Mouse (Mus musculus): ENCODE results near the gene Dennd6b. TPM values are rescaled to one million over a fixed set of nuclear protein-coding genes. Genes with fewer than 3 reads are reported as not detected.

Gene Dennd6b
- polyA plus RNA-seq, 1 experiment from 2014 or later: 54.6 TPM

GRCm38 (mm10) chr15:89209886-89210761 is 13.8 kb upstream of the Dennd6b start:
- ATAC-seq (ENCODE audit: low FRiP score): no peak
- Histone ChIP-seq H3K4me1 (peaks cover 24% of the 10 kb centered on the region), H3K36me3 (no peaks in the 10 kb centered on the region), H3K9me3 (replicated peaks) (no peaks in the 10 kb centered on the region), H3K4me2 (replicated peaks) (peak overlapping the region; percentile 50), H3K4me3 (peak overlapping the region; percentile 25), H3K27ac (peak overlapping the region; percentile 86), H3K9ac (peak overlapping the region; percentile 50), H3K27me3 (no peaks in the 10 kb centered on the region)
- WGBS: 22% methylated on average over 22 of the region's 22 CpGs

GRCm38 (mm10) chr15:89207457-89207856 is 11.2 kb upstream of the Dennd6b start:
- H3K36me3 ChIP-seq: no peaks in the 10 kb centered on the region
- H3K4me2 ChIP-seq (replicated peaks): no peak overlapping the region
- H3K27ac ChIP-seq: no peak overlapping the region
- no peak for ATAC-seq (ENCODE audit: low FRiP score)
- 91% methylated on average over 4 of the region's 4 CpGs for WGBS
- no peaks in the 10 kb centered on the region for H3K27me3 ChIP-seq
- peaks cover 13% of the 10 kb centered on the region for H3K9me3 ChIP-seq (replicated peaks)
- peaks cover 5% of the 10 kb centered on the region for H3K4me1 ChIP-seq
- no peak overlapping the region for H3K9ac ChIP-seq
- no peak overlapping the region for H3K4me3 ChIP-seq

GRCm38 (mm10) chr15:89197056-89197455 is 760 bp upstream of the Dennd6b start:
- Histone ChIP-seq H3K27ac (peak overlapping the region; percentile 98), H3K4me2 (replicated peaks) (peak overlapping the region; percentile 71), H3K36me3 (no peaks in the 10 kb centered on the region), H3K27me3 (no peaks in the 10 kb centered on the region), H3K9ac (peak overlapping the region; percentile 98), H3K4me1 (peaks cover 16% of the 10 kb centered on the region), H3K9me3 (replicated peaks) (peaks cover 1% of the 10 kb centered on the region; the same call in 1 of the 2 replicates), H3K4me3 (peak overlapping the region; percentile 79)
- ATAC-seq (ENCODE audit: low FRiP score): no peak
- 70% methylated on average over 15 of the region's 15 CpGs for WGBS

- Histone ChIP-seq H3K27ac (peak overlapping the region; percentile 98), H3K4me2 (replicated peaks) (peak overlapping the region; percentile 71), H3K4me1 (peaks cover 16% of the 10 kb centered on the region), H3K27me3 (no peaks in the 10 kb centered on the region), H3K36me3 (peaks cover 6% of the 10 kb centered on the region; the same call in 1 of the 2 replicates), H3K9ac (peak overlapping the region; percentile 98), H3K4me3 (peak overlapping the region; percentile 79), H3K9me3 (replicated peaks) (no peaks in the 10 kb centered on the region)
- peak; percentile 94 for ATAC-seq (ENCODE audit: low FRiP score)
- 1% methylated on average over 24 of the region's 25 CpGs for WGBS
These were observed 495 bp downstream of the Dennd6b start for GRCm38 (mm10) chr15:89195690-89196312.

GRCm38 (mm10) chr15:89195261-89195681 is 1.0 kb downstream of the Dennd6b start:
- 28% methylated on average over 6 of the region's 6 CpGs for WGBS

GRCm38 (mm10) chr15:89184937-89185227 is 11.4 kb downstream of the Dennd6b start:
- 85% methylated on average over 5 of the region's 5 CpGs for WGBS

More at GRCm38 (mm10) chr15:89195261-89195681, 1.0 kb downstream of the Dennd6b start:
- Histone ChIP-seq H3K36me3 (peaks cover 10% of the 10 kb centered on the region; the same call in 1 of the 2 replicates), H3K27ac (peak overlapping the region; percentile 98), H3K4me3 (peak overlapping the region; percentile 79), H3K27me3 (no peaks in the 10 kb centered on the region), H3K9ac (peak overlapping the region; percentile 98), H3K9me3 (replicated peaks) (no peaks in the 10 kb centered on the region), H3K4me2 (replicated peaks) (peak overlapping the region; percentile 71), H3K4me1 (peaks cover 16% of the 10 kb centered on the region)
- no peak for ATAC-seq (ENCODE audit: low FRiP score)

GRCm38 (mm10) chr15:89184141-89184936 is 12.0 kb downstream of the Dennd6b start:
- H3K4me3 ChIP-seq: no peak overlapping the region
- no peak overlapping the region for H3K4me2 ChIP-seq (replicated peaks)
- H3K27me3 ChIP-seq: no peaks in the 10 kb centered on the region
- no peaks in the 10 kb centered on the region for H3K9me3 ChIP-seq (replicated peaks)
- 47% methylated on average over 5 of the region's 5 CpGs for WGBS
- 0 out of 2 replicates have a peak overlapping the region, but pooled peaks have one; percentile 23 for H3K27ac ChIP-seq
- H3K9ac ChIP-seq: no peak overlapping the region
- H3K4me1 ChIP-seq: peaks cover 29% of the 10 kb centered on the region
- H3K36me3 ChIP-seq: peaks cover 47% of the 10 kb centered on the region
- ATAC-seq (ENCODE audit: low FRiP score): no peak

More at GRCm38 (mm10) chr15:89184937-89185227, 11.4 kb downstream of the Dennd6b start:
- no peaks in the 10 kb centered on the region for H3K27me3 ChIP-seq
- H3K9ac ChIP-seq: no peak overlapping the region
- ATAC-seq (ENCODE audit: low FRiP score): no peak
- peaks cover 24% of the 10 kb centered on the region for H3K4me1 ChIP-seq
- H3K9me3 ChIP-seq (replicated peaks): no peaks in the 10 kb centered on the region
- peaks cover 50% of the 10 kb centered on the region for H3K36me3 ChIP-seq
- H3K4me2 ChIP-seq (replicated peaks): no peak overlapping the region
- no peak overlapping the region for H3K4me3 ChIP-seq
- no peak overlapping the region for H3K27ac ChIP-seq

- Histone ChIP-seq H3K27me3 (no peaks in the 10 kb centered on the region), H3K36me3 (peaks cover 32% of the 10 kb centered on the region), H3K9ac (no peak overlapping the region), H3K9me3 (replicated peaks) (no peaks in the 10 kb centered on the region), H3K27ac (no peak overlapping the region), H3K4me3 (no peak overlapping the region), H3K4me1 (peaks cover 44% of the 10 kb centered on the region), H3K4me2 (replicated peaks) (no peak overlapping the region)
- 82% methylated on average over 5 of the region's 5 CpGs for WGBS
- ATAC-seq (ENCODE audit: low FRiP score): no peak
These were observed 13.5 kb downstream of the Dennd6b start for GRCm38 (mm10) chr15:89182842-89183241.

GRCm38 (mm10) chr15:89182328-89182741 is 14.0 kb downstream of the Dennd6b start:
- no peak for ATAC-seq (ENCODE audit: low FRiP score)
- peaks cover 26% of the 10 kb centered on the region for H3K36me3 ChIP-seq
- no peak overlapping the region for H3K4me3 ChIP-seq
- no peak overlapping the region for H3K9ac ChIP-seq
- 49% methylated on average over 6 of the region's 6 CpGs for WGBS
- H3K4me1 ChIP-seq: peaks cover 49% of the 10 kb centered on the region
- no peaks in the 10 kb centered on the region for H3K9me3 ChIP-seq (replicated peaks)
- H3K27me3 ChIP-seq: no peaks in the 10 kb centered on the region
- H3K27ac ChIP-seq: 0 out of 2 replicates have a peak overlapping the region, but pooled peaks have one; percentile 35
- H3K4me2 ChIP-seq (replicated peaks): no peak overlapping the region

- no peak overlapping the region for H3K4me3 ChIP-seq
These were observed 14.6 kb downstream of the Dennd6b start for GRCm38 (mm10) chr15:89181561-89182270.

GRCm38 (mm10) chr15:89180571-89181229 is 15.6 kb downstream of the Dennd6b start, which contains the start of gene Plxnb2:
TSS of gene Plxnb2 (minus strand) at chr15:89180788.
- Histone ChIP-seq H3K27me3 (no peaks in the 10 kb centered on the region), H3K4me3 (peak within 1 kb of the TSS; percentile 80), H3K36me3 (peaks cover 10% of the 10 kb centered on the region), H3K4me2 (replicated peaks) (peak within 1 kb of the TSS; percentile 93), H3K9ac (peak within 1 kb of the TSS; percentile 95), H3K27ac (peak within 1 kb of the TSS; percentile 96), H3K4me1 (peaks cover 64% of the 10 kb centered on the region), H3K9me3 (replicated peaks) (no peaks in the 10 kb centered on the region)
- WGBS: under 1% methylated on average over 65 of the region's 72 CpGs
- ATAC-seq (ENCODE audit: low FRiP score): peak; percentile 90

More at GRCm38 (mm10) chr15:89181561-89182270, 14.6 kb downstream of the Dennd6b start:
- H3K27ac ChIP-seq: 0 out of 2 replicates have a peak overlapping the region, but pooled peaks have one; percentile 35
- H3K27me3 ChIP-seq: no peaks in the 10 kb centered on the region
- no peaks in the 10 kb centered on the region for H3K9me3 ChIP-seq (replicated peaks)
- ATAC-seq (ENCODE audit: low FRiP score): no peak
- no peak overlapping the region for H3K9ac ChIP-seq
- peak overlapping the region; percentile 93 for H3K4me2 ChIP-seq (replicated peaks)
- peaks cover 20% of the 10 kb centered on the region for H3K36me3 ChIP-seq
- H3K4me1 ChIP-seq: peaks cover 55% of the 10 kb centered on the region
- 82% methylated on average over 10 of the region's 10 CpGs for WGBS

All from hindbrain, embryonic 12.5 days (tissue).